Mouse (Mus musculus) gastrocnemius, adult 2 months (tissue): ENCODE results near the gene Arhgef19. TPM values are rescaled to one million over a fixed set of nuclear protein-coding genes. Genes with fewer than 3 reads are reported as not detected.

Experiments used
- DNase-seq: peaks from one replicate; pipeline ENCODE4 v3.0.0; 2022
- H3K27ac ChIP-seq: fragments of 200-600 bp; 2 replicates; pipeline ENCODE4 v1.8.1; 2022; ENCODE audit warnings: mild to moderate bottlenecking
- H3K4me3 ChIP-seq: fragments of 200-600 bp; 2 replicates; pipeline ENCODE4 v1.8.1; 2022; ENCODE audit warnings: mild to moderate bottlenecking, moderate library complexity
- CTCF ChIP-seq: fragments of 200-600 bp; IDR thresholded peaks from 2 replicates; pipeline ENCODE4 v1.8.1; 2022; ENCODE audit warnings: antibody characterized with exemption, mild to moderate bottlenecking, moderate library complexity
- intact Hi-C: fragments of 180-260 bp; cut with DNase I; formaldehyde crosslinking; loops from one replicate; pipeline ENCODE4 v1.15.1; 2025
- total RNA-seq, 2 experiments: library from RNA; stranded (reverse); gene quantifications; 2 replicates each; pipeline ENCODE4 v1.2.3; 2021

Gene Arhgef19
- total RNA-seq, 2 experiments from 2014 or later: 0.31 to 0.33 TPM

GRCm38 (mm10) chr4:141242651-141243241 is 3.4 kb downstream of the Arhgef19 start:
- no peak for TF ChIP-seq CTCF
- no peak for DNase-seq
- no peak overlapping the region for H3K27ac ChIP-seq
- intact Hi-C loops: no loop called here
- H3K4me3 ChIP-seq: no peak overlapping the region

- intact Hi-C loops: no loop called here
- Histone ChIP-seq H3K4me3 (no peak overlapping the region), H3K27ac (no peak overlapping the region)
- no peak for TF ChIP-seq CTCF
- no peak for DNase-seq
Measured at GRCm38 (mm10) chr4:141243636-141244035, 4.3 kb downstream of the Arhgef19 start.

- TF ChIP-seq CTCF: no peak
- DNase-seq: no peak
- peak overlapping the region; percentile 51 for H3K27ac ChIP-seq
- no peak overlapping the region for H3K4me3 ChIP-seq
- intact Hi-C loops: no loop called here
Measured at GRCm38 (mm10) chr4:141244401-141244800, 5.1 kb downstream of the Arhgef19 start.

GRCm38 (mm10) chr4:141244931-141245425 is 5.7 kb downstream of the Arhgef19 start:
- TF ChIP-seq CTCF: no peak
- peak; percentile 62 for DNase-seq
- no peak overlapping the region for H3K4me3 ChIP-seq
- intact Hi-C loops: no loop called here
- H3K27ac ChIP-seq: peak overlapping the region; percentile 51

GRCm38 (mm10) chr4:141246089-141246997 is 7.0 kb downstream of the Arhgef19 start:
- H3K27ac ChIP-seq: peak overlapping the region; percentile 8; the same call in 1 of the 2 replicates
- H3K4me3 ChIP-seq: peak overlapping the region; percentile 61
- DNase-seq: peak; percentile 44
- TF ChIP-seq CTCF: no peak
- intact Hi-C loops: no loop called here

GRCm38 (mm10) chr4:141246998-141247350 is 7.7 kb downstream of the Arhgef19 start:
- H3K4me3 ChIP-seq: peak overlapping the region; percentile 61
- H3K27ac ChIP-seq: peak overlapping the region; percentile 1
- intact Hi-C loops: no loop called here
- no peak for DNase-seq
- no peak for TF ChIP-seq CTCF

GRCm38 (mm10) chr4:141247776-141248613 is 8.7 kb downstream of the Arhgef19 start:
- intact Hi-C loops: no loop called here
- no peak for TF ChIP-seq CTCF
- DNase-seq: peak; percentile 53
- Histone ChIP-seq H3K4me3 (peak overlapping the region; percentile 61), H3K27ac (no peak overlapping the region)

- intact Hi-C loops: no loop called here
- Histone ChIP-seq H3K27ac (no peak overlapping the region), H3K4me3 (no peak overlapping the region)
- no peak for TF ChIP-seq CTCF
- DNase-seq: no peak
Measured at GRCm38 (mm10) chr4:141248614-141248978, 9.3 kb downstream of the Arhgef19 start.

GRCm38 (mm10) chr4:141249383-141249782 is 10.1 kb downstream of the Arhgef19 start:
- H3K4me3 ChIP-seq: no peak overlapping the region
- no peak for DNase-seq
- H3K27ac ChIP-seq: no peak overlapping the region
- intact Hi-C loops: no loop called here
- no peak for TF ChIP-seq CTCF

GRCm38 (mm10) chr4:141251071-141251470 is 11.8 kb downstream of the Arhgef19 start:
- no peak overlapping the region for H3K27ac ChIP-seq
- DNase-seq: peak; percentile 55
- intact Hi-C loops: no loop called here

GRCm38 (mm10) chr4:141252641-141253040 is 13.3 kb downstream of the Arhgef19 start:
- intact Hi-C loops: no loop called here
- no peak overlapping the region for H3K27ac ChIP-seq

More at GRCm38 (mm10) chr4:141251071-141251470, 11.8 kb downstream of the Arhgef19 start:
- no peak overlapping the region for H3K4me3 ChIP-seq
- TF ChIP-seq CTCF: no peak

GRCm38 (mm10) chr4:141254234-141254633 is 14.9 kb downstream of the Arhgef19 start:
- no peak for TF ChIP-seq CTCF
- Histone ChIP-seq H3K4me3 (no peak overlapping the region), H3K27ac (no peak overlapping the region)
- intact Hi-C loops: no loop called here
- DNase-seq: peak; percentile 61

More at GRCm38 (mm10) chr4:141252641-141253040, 13.3 kb downstream of the Arhgef19 start:
- H3K4me3 ChIP-seq: no peak overlapping the region
- no peak for TF ChIP-seq CTCF
- no peak for DNase-seq
